Mouse (Mus musculus) Muller cell, postnatal 12 days (primary cell): ENCODE data around the gene Abcc8.
"Not testable (repeated sequence)": the region's sequence is repeated elsewhere in the genome, so short reads cannot be mapped to it uniquely, and the experiment has no call there.

Source experiments
- DNase-seq: peaks from one replicate; pipeline ENCODE4 v3.0.0-alpha.2; 2015; ENCODE audit errors: inconsistent ontology term

Abcc8 gene

DNA sequence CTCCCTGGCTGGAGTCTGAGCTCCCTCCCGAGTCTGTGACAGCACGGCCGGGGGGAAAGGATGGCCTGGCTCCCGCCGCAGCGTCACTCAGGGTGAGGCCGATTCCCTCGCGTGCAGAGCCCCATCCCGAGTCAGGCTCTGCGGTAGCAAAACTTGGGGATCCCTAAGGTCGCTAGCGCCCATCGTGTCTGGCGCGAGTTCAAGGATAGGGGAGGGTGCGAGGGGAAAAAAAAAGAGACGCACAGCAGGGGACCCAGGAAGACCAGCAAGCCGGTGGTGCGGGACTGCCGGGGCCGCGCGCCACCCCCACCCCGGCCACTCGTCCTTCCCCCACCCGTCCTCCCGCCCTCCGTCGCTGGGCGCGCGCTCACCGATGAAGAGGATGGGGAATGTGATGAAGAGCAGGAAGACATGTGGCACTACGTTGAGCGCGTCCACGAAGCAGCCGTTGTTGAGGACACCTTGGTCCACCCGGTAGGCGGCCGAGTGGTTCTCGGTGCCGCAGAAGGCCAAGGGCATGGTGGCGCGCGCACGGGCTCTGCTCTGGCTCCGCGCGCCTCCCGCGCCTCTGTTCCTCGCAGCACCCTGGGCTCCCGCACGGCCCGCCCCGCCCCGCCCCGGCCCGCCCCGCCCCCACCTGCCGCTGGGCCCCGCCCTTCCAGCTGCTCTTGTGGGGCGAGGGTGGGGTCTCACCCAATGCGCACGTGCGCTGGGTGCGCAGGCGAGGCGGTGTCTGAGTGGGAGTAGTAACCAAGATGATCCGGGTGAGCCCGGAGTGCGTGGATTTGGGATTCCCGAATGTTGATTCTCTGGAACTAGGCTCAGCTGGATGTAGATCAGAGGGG lies at the start of gene Abcc8:
TSS of gene Abcc8 (minus strand) at position 603 of the 845 bp plus-strand sequence.
- DNase-seq, result no peak

DNA sequence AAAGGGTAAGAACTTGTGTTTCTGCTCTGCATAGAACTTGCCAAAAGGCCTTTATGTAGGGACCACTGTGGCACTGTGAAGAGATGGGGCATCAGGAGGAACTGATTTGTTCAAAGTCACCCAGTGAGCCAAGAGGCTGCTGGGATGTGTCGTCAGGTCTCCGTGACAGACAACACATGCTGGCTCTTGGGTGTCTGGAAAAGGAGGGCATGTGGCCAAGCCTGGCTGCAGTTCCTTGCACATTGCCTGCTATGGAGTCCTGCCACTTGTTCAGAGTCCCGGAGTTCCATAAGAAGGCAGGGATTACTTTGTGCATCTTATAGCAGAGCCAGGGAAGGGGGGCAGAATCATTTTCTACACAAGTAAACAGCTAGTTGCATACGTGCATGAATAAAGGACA lies 47.1 kb upstream of the Abcc8 start:
- DNase-seq, result no peak

- no peak for DNase-seq
These were observed 46.4 kb upstream of the Abcc8 start for GRCm38 (mm10) chr7:46226253-46226652.

DNA sequence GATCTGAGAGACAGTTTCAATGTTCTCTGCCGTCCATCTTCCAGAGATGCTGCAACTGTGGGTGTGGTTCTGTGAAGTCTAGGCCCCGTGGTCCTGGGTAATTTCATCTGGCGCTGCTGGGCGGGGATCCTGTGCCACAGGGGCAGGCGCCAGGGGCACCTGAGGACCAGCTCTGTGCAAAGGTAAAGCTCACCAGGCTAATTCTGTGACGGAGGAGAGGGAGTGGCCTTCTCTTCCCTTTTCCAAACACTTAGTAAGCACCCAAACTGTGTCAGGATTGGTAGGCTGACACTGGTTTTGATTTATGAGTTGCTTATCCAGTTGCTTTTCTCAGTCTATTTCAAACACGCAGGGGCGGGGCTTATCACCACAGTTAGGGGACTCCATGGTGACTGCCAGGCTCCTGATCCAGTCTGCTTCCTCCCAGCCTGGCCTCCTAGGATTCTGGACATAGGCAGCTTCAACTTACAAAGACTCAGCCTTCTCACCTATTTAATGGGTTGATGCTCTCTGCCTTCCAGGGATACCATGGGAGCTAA lies 40.8 kb upstream of the Abcc8 start:
- no peak for DNase-seq

- peak; percentile 33 for DNase-seq
These were observed 38.6 kb upstream of the Abcc8 start for GRCm38 (mm10) chr7:46218415-46218814.

DNA sequence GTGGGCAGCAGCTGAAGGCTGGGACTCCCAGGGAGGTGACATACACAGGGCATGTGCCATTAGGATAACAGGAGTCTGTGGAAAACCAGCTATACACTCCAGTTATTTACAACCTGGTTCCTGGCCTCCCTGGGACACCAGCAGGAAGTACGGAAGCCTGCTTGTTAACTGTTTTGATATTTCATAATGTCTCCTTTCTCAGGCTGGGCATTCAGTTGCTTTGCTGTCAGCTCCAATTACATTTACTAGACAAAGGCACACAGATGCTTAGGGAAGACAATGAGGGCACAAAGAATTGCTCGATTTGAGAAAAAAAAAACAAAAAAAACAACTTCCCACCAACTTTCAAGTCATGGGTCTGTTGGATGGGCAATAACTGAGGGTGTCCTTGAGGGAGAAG lies 36.6 kb upstream of the Abcc8 start:
- peak; percentile 86 for DNase-seq

DNA sequence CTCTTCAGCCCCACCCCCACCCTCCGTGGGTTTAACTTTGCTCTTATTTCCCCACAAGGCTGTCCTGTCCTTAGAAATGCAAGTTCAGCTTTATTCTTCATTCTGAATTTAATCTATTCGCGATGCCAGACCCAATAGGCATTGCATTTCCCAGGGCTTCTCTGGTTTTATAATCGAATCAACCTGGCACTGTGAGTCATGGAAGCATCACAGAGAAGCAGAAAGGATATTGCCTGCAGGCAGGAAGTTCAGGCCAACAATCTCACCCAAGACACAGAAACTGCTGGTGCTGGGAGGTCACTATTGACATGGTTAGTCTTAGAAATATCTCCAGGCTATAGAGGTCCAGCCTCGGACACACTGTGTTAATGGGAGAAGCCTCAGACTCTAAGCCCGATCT lies 30.4 kb upstream of the Abcc8 start:
- DNase-seq, result no peak

GRCm38 (mm10) chr7:46208131-46208530 lies 28.3 kb upstream of the Abcc8 start:
- no peak for DNase-seq

- DNase-seq, result no peak
These were observed 24.9 kb upstream of the Abcc8 start for GRCm38 (mm10) chr7:46204775-46205174.

DNA sequence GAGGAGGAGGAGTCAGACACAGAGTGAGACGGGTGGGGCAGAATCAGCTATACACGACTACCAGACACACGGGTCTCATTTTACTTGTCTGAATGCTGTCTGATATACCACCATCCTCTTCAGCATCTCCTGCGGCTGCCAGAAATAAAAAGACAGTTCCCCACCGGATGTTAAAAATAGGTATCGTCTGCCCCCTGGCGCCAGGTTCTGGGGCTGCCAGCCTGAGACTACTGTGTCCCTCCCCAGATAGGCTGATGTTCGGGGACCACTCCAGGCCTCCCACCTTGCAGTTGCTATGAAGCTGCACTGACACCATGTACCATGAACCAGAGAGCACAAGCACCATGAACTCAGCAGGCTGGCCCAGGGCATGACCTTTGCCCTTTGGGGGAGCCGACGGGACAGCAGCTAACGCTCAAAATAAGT lies 24.2 kb upstream of the Abcc8 start:
- DNase-seq, result no peak

- no peak for DNase-seq
These were observed 21.8 kb upstream of the Abcc8 start for GRCm38 (mm10) chr7:46201649-46202048.

DNA sequence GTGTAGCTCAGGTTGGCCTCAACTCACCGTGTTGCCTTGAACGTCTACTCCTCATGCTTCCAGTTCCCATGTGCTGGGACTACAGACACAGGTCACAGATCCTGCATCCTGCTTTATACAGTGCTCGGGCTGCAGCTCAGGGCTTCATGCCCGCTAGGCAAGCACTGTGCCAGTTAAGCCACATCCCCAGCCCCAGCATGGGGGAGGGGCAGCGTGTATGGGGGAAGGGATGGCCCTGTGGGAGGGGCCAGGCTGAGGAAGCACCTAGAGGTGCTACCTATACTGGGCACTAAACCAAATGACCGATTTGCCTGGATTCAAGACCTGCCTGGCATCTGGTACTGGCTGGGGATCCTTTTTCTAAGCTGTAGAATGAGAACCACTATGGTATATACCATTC lies 20.2 kb upstream of the Abcc8 start:
- DNase-seq, result no peak

GRCm38 (mm10) chr7:46195356-46195755 lies 15.5 kb upstream of the Abcc8 start:
- no peak for DNase-seq

DNA sequence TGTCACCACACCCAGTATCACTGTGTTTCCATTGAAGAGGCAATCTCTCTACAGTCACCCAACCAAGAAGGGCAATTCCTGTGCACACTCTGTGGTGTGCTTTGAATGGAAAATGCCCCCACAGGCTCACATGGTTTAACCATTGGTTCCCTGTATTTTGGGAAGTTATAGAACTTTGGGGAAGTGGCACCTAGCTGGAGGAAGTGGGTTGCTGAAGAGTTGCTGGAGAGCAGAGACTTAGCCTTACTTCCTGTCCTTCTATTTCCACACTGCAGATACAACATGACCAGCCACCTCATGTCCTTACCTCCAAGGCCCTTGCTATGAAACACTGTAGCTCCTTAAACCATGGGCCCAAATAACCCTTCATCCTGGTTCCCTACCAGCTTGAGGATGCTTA lies 4.4 kb upstream of the Abcc8 start:
- DNase-seq, result no peak

DNA sequence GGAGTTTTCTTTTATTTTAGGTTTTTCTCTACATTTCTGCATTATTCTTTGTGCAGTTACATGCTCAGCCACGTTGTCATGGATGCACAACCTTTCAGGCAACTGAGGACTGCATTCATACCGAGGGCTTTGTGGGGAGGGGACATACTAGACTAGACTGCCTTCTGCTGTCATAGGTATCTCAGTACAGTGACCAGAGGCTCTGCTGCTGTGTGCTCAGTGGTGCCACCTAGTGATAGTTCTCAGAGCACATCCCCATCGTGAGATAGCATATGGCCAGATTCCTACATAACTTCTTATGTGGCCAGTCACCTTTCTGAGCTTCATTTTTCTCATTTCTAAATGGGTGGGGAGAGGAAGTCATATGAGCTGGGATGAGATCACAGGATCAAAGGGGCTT lies 1.8 kb upstream of the Abcc8 start:
- peak; percentile 11 for DNase-seq

GRCm38 (mm10) chr7:46168980-46169379 lies 10.9 kb downstream of the Abcc8 start:
- DNase-seq, result not testable (repeated sequence)

- DNase-seq, result no peak
These were observed 11.4 kb downstream of the Abcc8 start for GRCm38 (mm10) chr7:46168402-46168801.

DNA sequence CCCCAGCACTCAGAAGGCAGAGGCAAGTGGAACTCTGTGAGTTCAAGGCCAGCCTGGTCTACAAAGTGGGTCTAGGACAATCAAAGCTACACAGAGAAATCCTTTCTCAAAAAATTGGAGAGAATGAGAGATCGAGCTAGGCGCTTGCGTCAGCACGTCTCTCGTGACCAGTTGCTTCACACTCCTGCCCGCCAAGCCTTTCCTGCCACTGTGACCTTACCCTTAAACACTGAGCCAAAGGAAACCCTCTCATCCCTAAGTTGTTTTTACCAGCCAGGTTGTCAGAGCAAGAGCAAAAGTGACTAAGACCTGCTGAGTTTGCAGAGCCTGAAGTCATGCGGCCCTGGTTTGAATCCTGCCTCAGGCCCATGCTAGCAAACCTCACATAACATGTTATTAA lies 11.9 kb downstream of the Abcc8 start:
- DNase-seq, result no peak

DNA sequence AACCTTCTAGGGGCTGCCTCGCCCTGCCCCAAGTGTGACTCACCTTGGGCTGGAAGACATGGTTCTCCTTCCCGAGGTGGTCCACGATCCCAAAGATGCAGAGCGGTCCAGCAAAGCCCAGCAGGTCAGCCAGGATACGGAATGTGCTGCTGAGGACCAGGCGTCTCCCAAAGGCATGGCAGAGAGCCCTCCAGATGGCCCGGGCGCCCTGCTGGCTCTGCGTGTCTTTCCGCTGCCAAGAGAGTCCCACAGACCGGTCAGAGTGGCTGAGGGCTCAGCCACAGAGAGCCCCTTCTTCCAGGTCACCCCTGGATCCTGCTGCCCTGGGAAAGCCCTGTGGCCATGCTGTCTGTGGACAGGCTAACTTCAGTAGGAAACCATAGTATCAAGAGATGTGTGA lies 14.0 kb downstream of the Abcc8 start:
- no peak for DNase-seq

DNA sequence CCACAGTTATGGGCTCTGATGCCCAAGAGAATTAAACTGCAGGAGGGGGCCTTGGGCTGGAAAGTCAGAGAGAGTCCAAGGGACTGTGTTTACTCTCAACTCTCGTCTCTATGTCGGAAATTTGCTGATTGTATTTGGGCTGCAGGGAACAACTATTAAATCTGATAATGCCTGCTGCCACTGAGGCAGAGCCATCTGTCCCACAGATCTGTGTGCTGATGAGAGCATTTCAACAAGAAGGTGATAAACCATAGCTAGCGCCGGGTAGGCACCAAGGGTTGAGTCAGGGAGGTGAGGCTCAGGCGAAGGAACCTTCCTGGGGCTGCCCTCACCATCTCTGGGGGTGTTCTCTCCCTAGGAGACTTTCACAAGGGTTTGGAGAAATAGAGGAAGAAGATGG lies 17.1 kb downstream of the Abcc8 start:
- no peak for DNase-seq

DNA sequence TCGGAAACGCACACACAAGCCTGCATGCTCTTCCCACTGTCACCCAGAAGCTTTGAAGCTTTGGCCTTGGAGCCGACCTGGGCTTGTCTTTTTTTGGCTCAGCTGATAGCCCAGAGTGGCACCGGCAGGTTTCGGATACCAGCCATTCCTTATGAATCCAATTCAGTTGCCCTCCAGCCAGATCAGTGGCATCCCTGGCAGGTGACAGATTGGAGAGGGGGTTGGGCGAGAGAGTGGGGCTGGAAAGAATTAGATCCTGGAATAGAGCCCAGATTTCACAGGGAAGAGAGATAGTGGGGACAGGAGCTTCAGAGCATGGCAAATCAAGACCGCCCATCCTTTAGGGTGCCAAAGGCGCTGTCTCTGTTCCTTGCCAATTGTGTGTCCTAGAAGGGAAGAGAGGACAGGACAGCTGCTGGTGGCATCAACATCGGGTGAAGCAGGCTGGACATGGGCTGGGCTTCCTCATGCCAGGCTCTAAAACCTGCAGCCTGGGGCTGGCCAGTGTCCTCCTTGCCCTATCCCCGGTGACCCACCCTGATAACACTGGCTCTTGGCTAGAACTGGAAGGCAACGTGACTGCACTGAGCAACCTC lies 17.6 kb downstream of the Abcc8 start:
- DNase-seq, result peak; percentile 6

- DNase-seq, result no peak
These were observed 18.2 kb downstream of the Abcc8 start for GRCm38 (mm10) chr7:46161615-46162014.

- DNase-seq, result no peak
These were observed 22.1 kb downstream of the Abcc8 start for GRCm38 (mm10) chr7:46157746-46158145.
